Comparison of ENCODE assay signal across 25 mouse cellular contexts in genomic region chr9:105321856-105322255, GRCm38 (mm10).
DNase-seq lines count a peak whose midpoint lies in the region; ATAC-seq and TF ChIP-seq lines count a peak whose summit lies in the region.
"Had no signal": no experiment of that assay in that cellular context is flagged by ENCODE, and none has a peak within 500 bp of the region (broad histone marks: within the 10 kb centered on the region; RNA-seq: fewer than 3 reads in every experiment).

No protein-coding gene starts in this region.

- 0 out of 2 replicates have a peak, but pooled peaks have one; percentile 30 for ATAC-seq in hindbrain, embryonic 16.5 days
- ATAC-seq in midbrain, embryonic 11.5 days (ENCODE audit: low FRiP score), result no peak
- ATAC-seq in midbrain, embryonic 15.5 days (replicated peaks), result no peak
- ATAC-seq in forebrain, embryonic 16.5 days, result no peak
- ATAC-seq: CD4-positive, CD25-positive, alpha-beta regulatory T cell, adult 4 months; forebrain, embryonic 15.5 days; inflammation-experienced regulatory T-cells, adult 6 months had no signal

- H3K4me3 ChIP-seq in hindbrain, embryonic 16.5 days (ENCODE audit: low read length), result no peak overlapping the region
- no peak overlapping the region for H3K4me3 ChIP-seq in hindbrain, embryonic 10.5 days
- no peak overlapping the region for H3K4me3 ChIP-seq in midbrain, embryonic 11.5 days (ENCODE audit: low read depth, low read length)
- H3K4me3 ChIP-seq in midbrain, embryonic 15.5 days, result no peak overlapping the region
- H3K4me3 ChIP-seq in forebrain, embryonic 16.5 days (replicated peaks; ENCODE audit: low read length), result no peak overlapping the region
- H3K4me3 ChIP-seq: embryonic facial prominence, embryonic 10.5 days; embryonic facial prominence, embryonic 13.5 days; erythroblast, embryonic 14.5 days; forebrain, embryonic 12.5 days; forebrain, embryonic 15.5 days; hindbrain, embryonic 15.5 days had no signal

- no peaks in the 10 kb centered on the region for H3K36me3 ChIP-seq in hindbrain, embryonic 16.5 days (ENCODE audit: control insufficient read depth, insufficient read depth, low read length)
- no peaks in the 10 kb centered on the region for H3K36me3 ChIP-seq in hindbrain, embryonic 10.5 days
- no peaks in the 10 kb centered on the region for H3K36me3 ChIP-seq in midbrain, embryonic 11.5 days (ENCODE audit: control insufficient read depth, insufficient read depth, low read length)
- H3K36me3 ChIP-seq in midbrain, embryonic 15.5 days (replicated peaks), result no peaks in the 10 kb centered on the region
- H3K36me3 ChIP-seq in forebrain, embryonic 16.5 days (ENCODE audit: control insufficient read depth, insufficient read depth), result no peaks in the 10 kb centered on the region
- H3K36me3 ChIP-seq: embryonic facial prominence, embryonic 10.5 days; embryonic facial prominence, embryonic 13.5 days; forebrain, embryonic 12.5 days; forebrain, embryonic 15.5 days; hindbrain, embryonic 15.5 days had no signal

- H3K27me3 ChIP-seq in hindbrain, embryonic 16.5 days (replicated peaks; ENCODE audit: control insufficient read depth, insufficient read depth, low read length), result no peaks in the 10 kb centered on the region
- no peaks in the 10 kb centered on the region for H3K27me3 ChIP-seq in hindbrain, embryonic 10.5 days (ENCODE audit: insufficient read depth, poor library complexity, severe bottlenecking)
- no peaks in the 10 kb centered on the region for H3K27me3 ChIP-seq in midbrain, embryonic 11.5 days (ENCODE audit: control insufficient read depth, insufficient read depth, low read length)
- H3K27me3 ChIP-seq in midbrain, embryonic 15.5 days (replicated peaks), result no peaks in the 10 kb centered on the region
- H3K27me3 ChIP-seq in forebrain, embryonic 16.5 days (replicated peaks; ENCODE audit: control insufficient read depth, insufficient read depth, low read length), result no peaks in the 10 kb centered on the region
- H3K27me3 ChIP-seq: embryonic facial prominence, embryonic 13.5 days; forebrain, embryonic 12.5 days; forebrain, embryonic 15.5 days; hindbrain, embryonic 15.5 days had no signal

- H3K9ac ChIP-seq in hindbrain, embryonic 16.5 days (ENCODE audit: low read depth, low read length), result no peak overlapping the region
- no peak overlapping the region for H3K9ac ChIP-seq in midbrain, embryonic 11.5 days (ENCODE audit: low read length)
- H3K9ac ChIP-seq in midbrain, embryonic 15.5 days, result no peak overlapping the region
- no peak overlapping the region for H3K9ac ChIP-seq in forebrain, embryonic 16.5 days (replicated peaks; ENCODE audit: low read depth, low read length)
- H3K9ac ChIP-seq: embryonic facial prominence, embryonic 13.5 days; forebrain, embryonic 12.5 days; forebrain, embryonic 15.5 days; hindbrain, embryonic 15.5 days had no signal

- no peak overlapping the region for H3K4me2 ChIP-seq in hindbrain, embryonic 16.5 days (ENCODE audit: low read length)
- no peak overlapping the region for H3K4me2 ChIP-seq in midbrain, embryonic 11.5 days
- H3K4me2 ChIP-seq in midbrain, embryonic 15.5 days, result no peak overlapping the region
- no peak overlapping the region for H3K4me2 ChIP-seq in forebrain, embryonic 16.5 days (ENCODE audit: low read length)
- H3K4me2 ChIP-seq: embryonic facial prominence, embryonic 13.5 days; forebrain, embryonic 12.5 days; forebrain, embryonic 15.5 days; heart, embryonic 11.5 days; hindbrain, embryonic 15.5 days had no signal

- no peaks in the 10 kb centered on the region for H3K4me1 ChIP-seq in hindbrain, embryonic 16.5 days (ENCODE audit: control insufficient read depth, insufficient read depth, low read depth, low read length)
- H3K4me1 ChIP-seq in hindbrain, embryonic 10.5 days (replicated peaks), result no peaks in the 10 kb centered on the region
- H3K4me1 ChIP-seq in midbrain, embryonic 11.5 days (ENCODE audit: control insufficient read depth, insufficient read depth, low read length), result no peaks in the 10 kb centered on the region
- no peaks in the 10 kb centered on the region for H3K4me1 ChIP-seq in midbrain, embryonic 15.5 days
- no peaks in the 10 kb centered on the region for H3K4me1 ChIP-seq in forebrain, embryonic 16.5 days (replicated peaks; ENCODE audit: control insufficient read depth, insufficient read depth, low read length)
- H3K4me1 ChIP-seq: embryonic facial prominence, embryonic 10.5 days; embryonic facial prominence, embryonic 13.5 days; forebrain, embryonic 12.5 days; forebrain, embryonic 15.5 days had no signal

- no peak for TF ChIP-seq CTCF in brain, embryonic 14.5 days (IDR thresholded peaks at IDR 0.05; ENCODE audit: borderline replicate concordance, extremely low read depth, insufficient read depth, insufficient read length)

- no peak overlapping the region for H3K27ac ChIP-seq in hindbrain, embryonic 16.5 days (ENCODE audit: low read depth, low read length)
- no peak overlapping the region for H3K27ac ChIP-seq in hindbrain, embryonic 10.5 days
- no peak overlapping the region for H3K27ac ChIP-seq in midbrain, embryonic 11.5 days (ENCODE audit: low read depth, low read length)
- H3K27ac ChIP-seq in midbrain, embryonic 15.5 days, result no peak overlapping the region
- no peak overlapping the region for H3K27ac ChIP-seq in forebrain, embryonic 16.5 days (ENCODE audit: low read length)
- H3K27ac ChIP-seq: embryonic facial prominence, embryonic 10.5 days; embryonic facial prominence, embryonic 13.5 days; forebrain, embryonic 12.5 days; forebrain, embryonic 15.5 days; hindbrain, embryonic 15.5 days had no signal

- no peaks in the 10 kb centered on the region for H3K9me3 ChIP-seq in hindbrain, embryonic 16.5 days (ENCODE audit: control insufficient read depth, low read length)
- no peaks in the 10 kb centered on the region for H3K9me3 ChIP-seq in hindbrain, embryonic 10.5 days
- H3K9me3 ChIP-seq in midbrain, embryonic 11.5 days (ENCODE audit: control insufficient read depth, low read length), result no peaks in the 10 kb centered on the region
- no peaks in the 10 kb centered on the region for H3K9me3 ChIP-seq in midbrain, embryonic 15.5 days
- no peaks in the 10 kb centered on the region for H3K9me3 ChIP-seq in forebrain, embryonic 16.5 days (ENCODE audit: control insufficient read depth, low read length)
- H3K9me3 ChIP-seq: embryonic facial prominence, embryonic 10.5 days; embryonic facial prominence, embryonic 13.5 days; forebrain, embryonic 12.5 days; forebrain, embryonic 15.5 days; hindbrain, embryonic 15.5 days had no signal

- TF ChIP-seq POLR2A in brain, embryonic 14.5 days (IDR thresholded peaks at IDR 0.05; ENCODE audit: borderline replicate concordance, extremely low read depth, insufficient read depth, insufficient read length, poor library complexity, severe bottlenecking), result no peak

- WGBS in hindbrain, embryonic 16.5 days, result 66% methylated on average over 10 of the region's 10 CpGs
- WGBS in hindbrain, embryonic 10.5 days, result 91% methylated on average over 10 of the region's 10 CpGs
- 89% methylated on average over 10 of the region's 10 CpGs for WGBS in midbrain, embryonic 11.5 days
- WGBS in midbrain, embryonic 15.5 days, result 64% methylated on average over 10 of the region's 10 CpGs
- WGBS in forebrain, embryonic 16.5 days, result 79% methylated on average over 10 of the region's 10 CpGs

- DNase-seq in hindbrain, embryonic 10.5 days (ENCODE audit: low spot score), result no peak
- peak; percentile 74 for DNase-seq in midbrain, embryonic 11.5 days (ENCODE audit: low spot score, missing footprints)
- DNase-seq in brain, embryonic 14.5 days (ENCODE audit: low read depth), result peak; percentile 27
- DNase-seq: adrenal gland, adult 2 months; adrenal gland, postnatal 14 days; cerebellum, adult 11-12 months; cerebellum, adult 8-10 months; cerebellum, postnatal 10 days; cerebellum, postnatal 36 days; embryo, embryonic 11 days; gastrocnemius, postnatal 10 days; gastrocnemius, postnatal 36 days; heart, postnatal 36 days had no signal
